Mouse (Mus musculus) ES-E14 (cell line): ENCODE measurements at regions not wholly inside any gene's neighbourhood (a gene's known extent, or its start where the extent isn't known, plus 50 kb on each side); places are given as distances from the start of the nearest gene placed in this dataset.

Source experiments
- CHD2 ChIP-seq: IDR thresholded peaks from 2 replicates; pipeline ENCODE4 v1.6.1; 2014; ENCODE audit warnings: mild to moderate bottlenecking, low read depth, low read length, inconsistent platforms
- HCFC1 ChIP-seq: IDR thresholded peaks from 2 replicates; pipeline ENCODE4 v1.6.1; 2012; ENCODE audit warnings: low read length, inconsistent platforms, borderline replicate concordance; ENCODE audit not compliant: insufficient read depth
- MAFK ChIP-seq: IDR thresholded peaks from 2 replicates; pipeline ENCODE4 v1.6.1; 2014; ENCODE audit warnings: mild to moderate bottlenecking, low read depth, low read length, inconsistent platforms; ENCODE audit not compliant: insufficient read depth
- ZC3H11A ChIP-seq: IDR thresholded peaks from 2 replicates; pipeline ENCODE4 v1.6.1; 2012; ENCODE audit warnings: low read depth, mild to moderate bottlenecking, inconsistent platforms, low read length, borderline replicate concordance
- ZNF384 ChIP-seq: IDR thresholded peaks from 2 replicates; pipeline ENCODE4 v1.6.1; 2012; ENCODE audit warnings: low read depth, low read length, inconsistent platforms

GRCm38 (mm10) chr11:7809741-7810140 is 596.0 kb upstream of the Igfbp3 start:
- no peak for TF ChIP-seq HCFC1
- TF ChIP-seq ZC3H11A: no peak
- TF ChIP-seq ZNF384: no peak
- TF ChIP-seq CHD2: no peak
- TF ChIP-seq MAFK: no peak
